Mouse (Mus musculus) limb, embryonic 10.5 days (tissue): ENCODE measurements around the gene Ehd1. TPM values are rescaled to one million over a fixed set of nuclear protein-coding genes. Genes with fewer than 3 reads are reported as not detected.
A peak's percentile ranks its signal among the peaks of the same experiment; 100 is the strongest.

Experiments
- DNase-seq: peaks from one replicate; pipeline ENCODE4 v3.0.0-alpha.2; 2017; ENCODE audit warnings: low spot score
- H3K27ac ChIP-seq: fragments of 300-500 bp; sonication (generic); 2 replicates; pipeline ENCODE4 v1.5.1; 2016; ENCODE audit warnings: mild to moderate bottlenecking
- H3K27me3 ChIP-seq: fragments of 300-500 bp; sonication (generic); 2 replicates; pipeline ENCODE4 v1.6.1; 2016; ENCODE audit warnings: low read depth, mild to moderate bottlenecking; ENCODE audit not compliant: poor library complexity, severe bottlenecking
- H3K36me3 ChIP-seq: fragments of 300-500 bp; sonication (generic); 2 replicates; pipeline ENCODE4 v1.6.1; 2016; ENCODE audit warnings: mild to moderate bottlenecking, moderate library complexity
- H3K4me1 ChIP-seq: fragments of 300-500 bp; sonication (generic); 2 replicates; pipeline ENCODE4 v1.6.1; 2016
- H3K4me3 ChIP-seq: fragments of 300-500 bp; sonication (generic); 2 replicates; pipeline ENCODE4 v1.5.1; 2016; ENCODE audit warnings: mild to moderate bottlenecking, moderate library complexity
- H3K9me3 ChIP-seq: fragments of 300-500 bp; sonication (generic); replicated peaks from 2 replicates; pipeline ENCODE4 v1.6.1; 2016; ENCODE audit warnings: mild to moderate bottlenecking
- WGBS: fragments of 180-500 bp; shearing (Covaris S2); methylation state at CpG from one replicate; pipeline ENCODE4 v1.1.7; 2016; 5-methylcytosine and 5-hydroxymethylcytosine counted together
- polyA plus RNA-seq: library from polyadenylated mRNA; unstranded; fragments of >200 nt; fragmentation: Nextera tagmentation; extraction: Ambion mirVana; gene quantifications from 2 replicates; pipeline ENCODE4 v1.2.1, GENCODE M21; 2016

Gene Ehd1
- polyA plus RNA-seq, 1 experiment from 2014 or later: 72.5 TPM

- H3K4me1 ChIP-seq: peaks cover 63% of the 10 kb centered on the region
- no peak overlapping the region for H3K4me3 ChIP-seq
- DNase-seq: no peak
- WGBS: 94% methylated on average over 7 of the region's 7 CpGs
- no peak overlapping the region for H3K27ac ChIP-seq
- H3K27me3 ChIP-seq: no peaks in the 10 kb centered on the region
- no peaks in the 10 kb centered on the region for H3K9me3 ChIP-seq
- peaks cover 54% of the 10 kb centered on the region for H3K36me3 ChIP-seq
Observed at GRCm38 (mm10) chr19:6338171-6338570, 61.6 kb downstream of the Ehd1 start.

GRCm38 (mm10) chr19:6338716-6339115 is 62.2 kb downstream of the Ehd1 start:
- WGBS: 92% methylated on average over 11 of the region's 11 CpGs
- Histone ChIP-seq H3K36me3 (peaks cover 59% of the 10 kb centered on the region), H3K27me3 (no peaks in the 10 kb centered on the region), H3K4me1 (peaks cover 63% of the 10 kb centered on the region), H3K27ac (no peak overlapping the region), H3K4me3 (no peak overlapping the region), H3K9me3 (no peaks in the 10 kb centered on the region)
- DNase-seq: no peak

GRCm38 (mm10) chr19:6339191-6339590 is 62.7 kb downstream of the Ehd1 start:
- Histone ChIP-seq H3K4me3 (no peak overlapping the region), H3K27ac (no peak overlapping the region), H3K27me3 (no peaks in the 10 kb centered on the region), H3K36me3 (peaks cover 63% of the 10 kb centered on the region), H3K9me3 (no peaks in the 10 kb centered on the region), H3K4me1 (peaks cover 60% of the 10 kb centered on the region)
- 95% methylated on average over 6 of the region's 6 CpGs for WGBS
- DNase-seq: no peak

GRCm38 (mm10) chr19:6339890-6340504 is 63.5 kb downstream of the Ehd1 start:
- H3K36me3 ChIP-seq: peaks cover 71% of the 10 kb centered on the region
- no peaks in the 10 kb centered on the region for H3K9me3 ChIP-seq
- H3K4me1 ChIP-seq: peaks cover 53% of the 10 kb centered on the region
- no peaks in the 10 kb centered on the region for H3K27me3 ChIP-seq
- 71% methylated on average over 15 of the region's 15 CpGs for WGBS
- H3K27ac ChIP-seq: no peak overlapping the region
- DNase-seq: no peak
- 0 out of 2 replicates have a peak overlapping the region, but pooled peaks have one; percentile 82 for H3K4me3 ChIP-seq

GRCm38 (mm10) chr19:6340524-6341452 is 64.3 kb downstream of the Ehd1 start, which contains the start of gene Map4k2:
Gene Map4k2, plus strand, starts transcription at chr19:6341135.
- WGBS: 8% methylated on average over 72 of the region's 72 CpGs
- H3K4me1 ChIP-seq: peaks cover 51% of the 10 kb centered on the region
- peak within 1 kb of the TSS; percentile 82 for H3K4me3 ChIP-seq
- peaks cover 79% of the 10 kb centered on the region for H3K36me3 ChIP-seq
- peak within 1 kb of the TSS; percentile 81 for H3K27ac ChIP-seq
- DNase-seq: peak; percentile 82
- H3K27me3 ChIP-seq: no peaks in the 10 kb centered on the region
- no peaks in the 10 kb centered on the region for H3K9me3 ChIP-seq

GRCm38 (mm10) chr19:6341453-6342077 is 65.0 kb downstream of the Ehd1 start:
- no peaks in the 10 kb centered on the region for H3K27me3 ChIP-seq
- peak overlapping the region; percentile 81 for H3K27ac ChIP-seq
- no peak for DNase-seq
- WGBS: 13% methylated on average over 23 of the region's 23 CpGs
- H3K4me1 ChIP-seq: peaks cover 45% of the 10 kb centered on the region
- H3K36me3 ChIP-seq: peaks cover 86% of the 10 kb centered on the region
- H3K4me3 ChIP-seq: peak overlapping the region; percentile 82
- no peaks in the 10 kb centered on the region for H3K9me3 ChIP-seq

GRCm38 (mm10) chr19:6342276-6342933 is 65.9 kb downstream of the Ehd1 start:
- Histone ChIP-seq H3K27me3 (no peaks in the 10 kb centered on the region), H3K9me3 (no peaks in the 10 kb centered on the region), H3K4me1 (peaks cover 37% of the 10 kb centered on the region), H3K4me3 (peak overlapping the region; percentile 23; the same call in 1 of the 2 replicates), H3K36me3 (peaks cover 86% of the 10 kb centered on the region), H3K27ac (peak overlapping the region; percentile 33)
- 85% methylated on average over 5 of the region's 5 CpGs for WGBS
- no peak for DNase-seq

- H3K4me3 ChIP-seq: no peak overlapping the region
- H3K4me1 ChIP-seq: peaks cover 42% of the 10 kb centered on the region
- 86% methylated on average over 19 of the region's 19 CpGs for WGBS
- no peak overlapping the region for H3K27ac ChIP-seq
- no peaks in the 10 kb centered on the region for H3K9me3 ChIP-seq
- H3K36me3 ChIP-seq: peaks cover 84% of the 10 kb centered on the region
- no peaks in the 10 kb centered on the region for H3K27me3 ChIP-seq
- no peak for DNase-seq
Observed at GRCm38 (mm10) chr19:6343066-6343925, 66.8 kb downstream of the Ehd1 start.

GRCm38 (mm10) chr19:6343996-6344395 is 67.5 kb downstream of the Ehd1 start:
- peaks cover 77% of the 10 kb centered on the region for H3K36me3 ChIP-seq
- no peak overlapping the region for H3K4me3 ChIP-seq
- WGBS: 93% methylated on average over 5 of the region's 5 CpGs
- no peak for DNase-seq
- no peaks in the 10 kb centered on the region for H3K27me3 ChIP-seq
- H3K4me1 ChIP-seq: peaks cover 49% of the 10 kb centered on the region
- no peaks in the 10 kb centered on the region for H3K9me3 ChIP-seq
- H3K27ac ChIP-seq: no peak overlapping the region

GRCm38 (mm10) chr19:6346023-6346422 is 69.5 kb downstream of the Ehd1 start:
- WGBS: 89% methylated on average over 5 of the region's 5 CpGs
- no peak overlapping the region for H3K4me3 ChIP-seq
- peaks cover 61% of the 10 kb centered on the region for H3K36me3 ChIP-seq
- no peak for DNase-seq
- no peaks in the 10 kb centered on the region for H3K27me3 ChIP-seq
- H3K27ac ChIP-seq: peak overlapping the region; percentile 16; the same call in 1 of the 2 replicates
- H3K9me3 ChIP-seq: no peaks in the 10 kb centered on the region
- H3K4me1 ChIP-seq: peaks cover 54% of the 10 kb centered on the region

GRCm38 (mm10) chr19:6346661-6347060 is 70.1 kb downstream of the Ehd1 start:
- H3K36me3 ChIP-seq: peaks cover 64% of the 10 kb centered on the region

GRCm38 (mm10) chr19:6347615-6348014 is 71.1 kb downstream of the Ehd1 start:
- Histone ChIP-seq H3K4me1 (peaks cover 44% of the 10 kb centered on the region), H3K27me3 (no peaks in the 10 kb centered on the region), H3K4me3 (no peak overlapping the region), H3K27ac (no peak overlapping the region), H3K9me3 (no peaks in the 10 kb centered on the region), H3K36me3 (peaks cover 61% of the 10 kb centered on the region)
- 89% methylated on average over 4 of the region's 4 CpGs for WGBS
- DNase-seq: no peak

More at GRCm38 (mm10) chr19:6346661-6347060, 70.1 kb downstream of the Ehd1 start:
- H3K9me3 ChIP-seq: no peaks in the 10 kb centered on the region
- H3K27ac ChIP-seq: no peak overlapping the region
- no peak overlapping the region for H3K4me3 ChIP-seq
- H3K27me3 ChIP-seq: no peaks in the 10 kb centered on the region
- peaks cover 53% of the 10 kb centered on the region for H3K4me1 ChIP-seq
- WGBS: 91% methylated on average over 10 of the region's 10 CpGs
- no peak for DNase-seq
